Mouse (Mus musculus) G1E (cell line): ENCODE results near the gene Ccdc105. TPM values are rescaled to one million over a fixed set of nuclear protein-coding genes. Genes with fewer than 3 reads are reported as not detected.

Experiments used
- ATAC-seq: 2 replicates; pipeline ENCODE4 v1.8.0; 2016; ENCODE audit warnings: mild to moderate bottlenecking; ENCODE audit not compliant: insufficient number of reproducible peaks, poor library complexity, low FRiP score, severe bottlenecking; ENCODE audit errors: extremely low read depth
- DNase-seq: peaks from one replicate; pipeline ENCODE4 v3.0.0; 2012; ENCODE audit warnings: low spot score
- H3K27me3 ChIP-seq: 2 replicates; pipeline ENCODE4 v1.6.1; 2012; ENCODE audit warnings: mild to moderate bottlenecking, low read length, inconsistent platforms; ENCODE audit not compliant: insufficient read depth
- H3K36me3 ChIP-seq: replicated peaks from 2 replicates; pipeline ENCODE3; 2012; ENCODE audit warnings: mild to moderate bottlenecking, inconsistent platforms
- H3K4me1 ChIP-seq: 2 replicates; pipeline ENCODE4 v1.6.1; 2012; ENCODE audit warnings: low read depth, low read length, inconsistent platforms, mixed read lengths; ENCODE audit not compliant: insufficient read depth
- H3K4me3 ChIP-seq: 2 replicates; pipeline ENCODE4 v1.5.1; 2012; ENCODE audit warnings: low read depth, mild to moderate bottlenecking, inconsistent platforms, low read length, moderate library complexity, mixed read lengths
- H3K9me3 ChIP-seq: replicated peaks from 2 replicates; pipeline ENCODE4 v1.6.1; 2012; ENCODE audit warnings: inconsistent platforms
- CTCF ChIP-seq: IDR thresholded peaks from 2 replicates; pipeline ENCODE4 v1.5.1; 2012; ENCODE audit warnings: low read depth, low read length, inconsistent platforms, mixed read lengths
- GATA1 ChIP-seq: IDR thresholded peaks from 2 replicates; pipeline ENCODE4 v1.6.1; 2012; ENCODE audit warnings: borderline replicate concordance, low read length, inconsistent platforms, mixed read lengths
- GATA2 ChIP-seq: IDR thresholded peaks from 2 replicates; pipeline ENCODE4 v1.6.1; 2012; ENCODE audit warnings: low read depth, low read length, inconsistent platforms, borderline replicate concordance
- POLR2AphosphoS5 ChIP-seq: IDR thresholded peaks from 2 replicates; pipeline ENCODE4 v1.6.1; 2012; ENCODE audit warnings: low read depth, low read length, inconsistent platforms; ENCODE audit not compliant: insufficient replicate concordance
- TAL1 ChIP-seq: conservative IDR thresholded peaks from 2 replicates; pipeline ENCODE4 v1.6.1; 2012; ENCODE audit warnings: low read depth, low read length, inconsistent platforms, mixed read lengths
- polyA plus RNA-seq: library from polyadenylated mRNA; stranded (reverse); fragments of >175 nt; gene quantifications from 2 replicates; pipeline ENCODE4 v1.2.3, GENCODE M21; 2012
- total RNA-seq, 2 experiments: library from RNA; stranded (forward) in 1 of 2; stranded (reverse) in 1 of 2; fragments of 200-1000 nt in 1 of 2; fragments of >200 nt in 1 of 2; fragmentation: Nextera tagmentation in 1 of 2; gene quantifications; 2 replicates each; pipeline ENCODE4 v1.2.3; 2014 to 2017

Ccdc105 gene
- total and polyA plus RNA-seq, 3 experiments = not detected

DNA sequence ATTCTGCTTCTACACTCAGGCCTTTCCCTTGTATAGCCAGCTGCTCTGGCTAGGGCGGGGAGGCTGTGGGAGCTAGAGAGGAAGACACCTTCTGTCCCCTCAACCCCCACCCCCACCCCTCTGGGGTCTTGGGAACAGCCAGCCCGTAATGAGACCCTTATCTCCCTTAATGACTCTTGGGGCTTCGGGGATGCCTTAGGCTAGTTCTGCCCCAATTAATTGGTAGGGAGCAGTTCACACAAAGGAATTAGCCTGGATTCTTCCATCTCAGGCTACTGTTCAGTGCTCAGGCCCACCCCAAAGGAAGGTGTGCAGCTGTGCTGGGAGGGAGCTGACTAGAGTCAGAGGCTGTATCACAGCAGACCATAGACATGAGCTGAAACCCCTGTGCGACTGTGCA, 23.0 kb upstream of the Ccdc105 start:
- TF ChIP-seq POLR2AphosphoS5 (no peak), CTCF (no peak), TAL1 (no peak), GATA2 (no peak), GATA1 (no peak)
- DNase-seq = no peak
- Histone ChIP-seq H3K27me3 (no peaks in the 10 kb centered on the region), H3K4me3 (no peak overlapping the region), H3K9me3 (peaks cover 5% of the 10 kb centered on the region), H3K36me3 (no peaks in the 10 kb centered on the region), H3K4me1 (no peaks in the 10 kb centered on the region)
- no peak for ATAC-seq

DNA sequence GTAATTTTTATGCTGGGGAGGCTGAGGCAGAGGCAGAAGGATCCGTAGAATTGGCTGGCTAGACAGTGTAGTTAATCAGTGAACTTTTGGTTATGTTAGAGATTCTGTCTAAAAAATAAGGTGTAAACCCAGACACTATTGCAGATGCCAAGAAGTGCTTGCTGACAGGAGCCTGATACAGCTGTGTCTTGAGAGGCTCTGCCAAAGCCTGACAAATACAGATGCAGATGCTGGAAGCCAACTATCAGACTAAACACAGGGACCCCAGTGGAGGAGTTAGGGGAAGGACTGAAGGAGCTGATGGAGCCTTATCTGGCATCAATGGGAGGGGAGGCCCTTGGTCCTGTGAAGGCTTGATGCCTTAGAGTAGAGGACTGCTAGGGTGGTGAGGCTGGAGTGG, 12.7 kb upstream of the Ccdc105 start:
- no peaks in the 10 kb centered on the region for H3K9me3 ChIP-seq
- no peaks in the 10 kb centered on the region; the same call in 1 of the 2 replicates for H3K27me3 ChIP-seq
- no peak overlapping the region for H3K4me3 ChIP-seq
- H3K36me3 ChIP-seq = no peaks in the 10 kb centered on the region
- H3K4me1 ChIP-seq = no peaks in the 10 kb centered on the region
- TF ChIP-seq CTCF (no peak), TAL1 (no peak), GATA2 (no peak), POLR2AphosphoS5 (no peak), GATA1 (no peak)
- DNase-seq (no peak), ATAC-seq (no peak)

DNA sequence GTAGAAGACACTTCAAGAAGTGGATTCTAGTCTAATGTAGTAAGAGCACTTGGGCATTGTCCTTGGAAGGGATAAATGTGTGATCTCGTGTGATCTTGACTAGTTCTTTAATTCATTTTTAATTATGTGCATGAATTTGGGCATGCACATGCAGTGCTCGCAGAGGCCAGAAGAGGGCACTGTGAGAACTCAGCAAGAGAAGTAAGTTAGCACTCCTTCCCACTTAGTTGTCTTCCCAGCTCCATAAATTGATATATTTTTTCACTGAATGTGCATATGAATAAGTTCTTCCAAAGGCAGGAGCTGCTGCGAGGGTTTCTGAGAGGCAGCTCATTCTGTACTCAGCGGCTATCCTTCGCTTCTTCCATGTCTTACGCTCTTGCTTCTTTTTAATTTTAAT, 3.2 kb upstream of the Ccdc105 start:
- Histone ChIP-seq H3K4me1 (no peaks in the 10 kb centered on the region), H3K9me3 (peaks cover 8% of the 10 kb centered on the region), H3K27me3 (no peaks in the 10 kb centered on the region; the same call in 1 of the 2 replicates), H3K4me3 (no peak overlapping the region), H3K36me3 (no peaks in the 10 kb centered on the region)
- TF ChIP-seq CTCF (peak; percentile 67), TAL1 (no peak)
- no peak for ATAC-seq
- DNase-seq = no peak

DNA sequence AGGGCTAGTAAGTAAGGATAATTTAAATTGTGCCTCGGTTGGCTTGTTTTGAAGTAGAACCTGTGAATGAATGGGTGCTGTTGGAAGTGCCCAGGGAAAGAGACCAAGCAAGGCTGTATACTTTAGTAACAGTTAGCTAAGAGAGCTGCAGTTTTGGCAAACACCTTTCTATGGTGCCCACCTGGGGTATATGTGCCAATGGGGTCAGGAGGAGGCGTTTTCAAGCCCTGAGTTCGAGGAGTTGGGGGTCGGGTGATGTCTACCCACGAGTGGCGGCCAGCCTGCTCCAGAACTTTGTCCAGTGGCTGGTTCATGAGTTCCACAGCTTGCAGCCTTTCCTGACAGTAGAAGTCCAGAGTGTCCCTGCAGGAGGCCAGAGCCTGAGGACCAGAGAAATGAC, 3.9 kb downstream of the Ccdc105 start:
- no peak overlapping the region for H3K4me3 ChIP-seq
- no peak for DNase-seq
- peaks cover 4% of the 10 kb centered on the region; the same call in 1 of the 2 replicates for H3K27me3 ChIP-seq
- TF ChIP-seq GATA1 (no peak), POLR2AphosphoS5 (no peak), CTCF (no peak), TAL1 (no peak), GATA2 (no peak)
- no peaks in the 10 kb centered on the region for H3K36me3 ChIP-seq
- no peak for ATAC-seq
- peaks cover 19% of the 10 kb centered on the region for H3K9me3 ChIP-seq
- no peaks in the 10 kb centered on the region for H3K4me1 ChIP-seq

DNA sequence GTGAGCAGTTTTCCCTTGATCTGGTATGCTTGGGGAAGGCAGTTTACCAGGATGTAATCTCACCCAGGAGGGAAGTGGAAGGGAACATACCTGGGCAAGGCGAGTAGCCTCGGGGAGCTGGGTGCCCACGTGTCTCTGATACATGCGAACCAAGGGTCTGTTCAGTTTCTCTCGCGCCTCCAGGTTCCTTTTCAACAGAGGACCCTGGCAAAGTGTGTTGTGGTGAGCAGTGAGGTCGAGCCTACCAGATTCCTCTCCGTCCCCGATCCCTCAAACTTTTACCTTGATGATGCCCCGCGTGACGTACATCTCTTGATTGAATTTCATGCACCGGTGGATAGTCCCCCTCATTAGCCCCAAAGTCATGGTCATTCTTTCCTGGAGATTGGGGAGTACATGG, 4.7 kb downstream of the Ccdc105 start:
- no peaks in the 10 kb centered on the region for H3K36me3 ChIP-seq
- no peak overlapping the region for H3K4me3 ChIP-seq
- H3K4me1 ChIP-seq = no peaks in the 10 kb centered on the region
- DNase-seq = no peak
- H3K9me3 ChIP-seq = peaks cover 19% of the 10 kb centered on the region
- TF ChIP-seq GATA2 (no peak), TAL1 (no peak), GATA1 (no peak), POLR2AphosphoS5 (no peak), CTCF (no peak)
- ATAC-seq = no peak
- peaks cover 4% of the 10 kb centered on the region; the same call in 1 of the 2 replicates for H3K27me3 ChIP-seq

DNA sequence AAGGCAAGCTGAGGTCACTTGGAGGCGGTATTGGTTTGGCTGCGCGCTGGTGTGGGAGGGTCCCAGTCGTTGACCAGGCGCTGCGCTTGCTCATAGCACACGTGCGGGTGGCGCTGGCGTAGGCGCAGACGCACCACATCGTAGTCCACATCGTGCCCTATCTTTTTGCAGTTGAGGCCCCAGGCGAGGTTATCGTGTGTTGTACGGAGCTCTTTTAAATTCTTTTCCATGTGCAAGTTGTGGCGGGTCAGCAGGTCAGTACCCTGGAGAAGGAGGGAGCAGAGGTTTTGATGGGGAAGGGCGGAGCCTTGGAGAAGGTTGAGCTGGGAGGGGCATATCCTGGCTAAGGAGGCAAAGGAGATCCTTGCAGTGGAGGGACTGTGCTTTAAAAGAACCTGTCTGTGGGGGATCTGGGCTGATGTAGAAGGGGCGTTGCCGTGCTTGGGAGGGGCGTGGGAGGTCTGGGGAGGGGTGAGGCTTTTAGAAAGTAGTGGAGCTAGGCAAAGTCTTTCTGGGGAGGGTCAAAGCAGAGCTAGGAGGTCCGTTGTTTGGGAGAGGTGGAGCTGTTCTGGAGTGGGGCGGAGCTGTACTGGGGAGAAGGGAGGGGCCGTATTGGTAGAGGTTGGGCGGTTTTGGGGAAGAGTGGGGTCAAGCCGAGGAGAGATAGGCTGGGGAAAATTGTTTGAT, 5.7 kb downstream of the Ccdc105 start:
- Histone ChIP-seq H3K36me3 (no peaks in the 10 kb centered on the region), H3K9me3 (peaks cover 12% of the 10 kb centered on the region), H3K4me3 (no peak overlapping the region), H3K4me1 (no peaks in the 10 kb centered on the region), H3K27me3 (peaks cover 4% of the 10 kb centered on the region; the same call in 1 of the 2 replicates)
- no peak for ATAC-seq
- DNase-seq = no peak
- TF ChIP-seq GATA1 (no peak), CTCF (no peak), GATA2 (no peak), TAL1 (no peak), POLR2AphosphoS5 (no peak)
